Mouse (Mus musculus) G1E (cell line): ENCODE results near the gene Gm44790.

Source experiments
- CTCF ChIP-seq: IDR thresholded peaks from 2 replicates; pipeline ENCODE4 v1.5.1; 2012; ENCODE audit warnings: low read depth, low read length, inconsistent platforms, mixed read lengths
- GATA1 ChIP-seq: IDR thresholded peaks from 2 replicates; pipeline ENCODE4 v1.6.1; 2012; ENCODE audit warnings: borderline replicate concordance, low read length, inconsistent platforms, mixed read lengths
- GATA2 ChIP-seq: IDR thresholded peaks from 2 replicates; pipeline ENCODE4 v1.6.1; 2012; ENCODE audit warnings: low read depth, low read length, inconsistent platforms, borderline replicate concordance
- TAL1 ChIP-seq: conservative IDR thresholded peaks from 2 replicates; pipeline ENCODE4 v1.6.1; 2012; ENCODE audit warnings: low read depth, low read length, inconsistent platforms, mixed read lengths

DNA sequence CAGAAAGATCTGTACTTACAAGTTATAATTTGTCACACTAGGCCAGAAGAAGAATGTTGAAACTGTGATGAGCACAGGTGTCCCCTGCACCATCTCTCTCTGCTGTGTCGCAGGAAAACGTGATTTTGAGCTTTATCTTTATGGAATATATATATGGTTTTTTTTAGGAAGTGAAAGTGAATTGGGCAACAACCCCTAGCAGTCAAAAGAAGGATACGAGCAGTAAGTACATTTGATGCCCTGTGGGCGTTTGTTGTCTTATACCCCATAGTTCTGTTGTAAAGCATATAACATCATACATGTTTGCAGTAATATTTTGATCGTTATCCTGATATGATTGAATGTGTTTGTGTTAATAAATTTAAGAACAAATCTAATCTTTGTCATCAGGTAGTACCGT is 7.7 kb upstream of the Gm44790 start:
- no peak for TF ChIP-seq CTCF
- no peak for TF ChIP-seq GATA1
- no peak for TF ChIP-seq TAL1
- no peak for TF ChIP-seq GATA2
